ENCODE assay signal across 9 mouse cellular contexts in genomic region chr12:55385931-55386330, GRCm38 (mm10). TPM values are rescaled to one million over a fixed set of nuclear protein-coding genes. Genes with fewer than 3 reads are reported as not detected.
A peak's percentile ranks its signal among the peaks of the same experiment; 100 is the strongest.
DNase-seq lines count a peak whose midpoint lies in the region; ATAC-seq and TF ChIP-seq lines count a peak whose summit lies in the region.
"Had no signal": no experiment of that assay in that cellular context is flagged by ENCODE, and none has a peak within 500 bp of the region (broad histone marks: within the 10 kb centered on the region; RNA-seq: fewer than 3 reads in every experiment).

No protein-coding gene starts in this region.

- intact Hi-C loops in left cerebral cortex, adult 2 months (cut with DNase I) = loop anchor here (2.0 kb wide), 1 partner anchor 61 kb away; no protein-coding TSS in a partner anchor
- intact Hi-C loops in left cerebral cortex, postnatal 4 days (cut with DNase I) = no loop called here

- H3K27me3 ChIP-seq in cerebellum, adult 2 months (ENCODE audit: control insufficient read depth, insufficient read depth, low read length) = no peaks in the 10 kb centered on the region
- H3K27me3 ChIP-seq in liver, embryonic 12.5 days (replicated peaks) = no peaks in the 10 kb centered on the region
- H3K27me3 ChIP-seq: stomach, embryonic 15.5 days had no signal

- H3K4me1 ChIP-seq in cerebellum, adult 2 months (ENCODE audit: control insufficient read depth, insufficient read depth, low read length) = no peaks in the 10 kb centered on the region
- no peaks in the 10 kb centered on the region for H3K4me1 ChIP-seq in cortical plate, adult 2 months (ENCODE audit: control insufficient read depth, insufficient read depth, low read length)
- peaks cover 25% of the 10 kb centered on the region for H3K4me1 ChIP-seq in liver, embryonic 12.5 days

- WGBS in cerebellum, adult 2 months = 42% methylated on average over 6 of the region's 6 CpGs
- WGBS in liver, embryonic 12.5 days (ENCODE audit: insufficient replicate concordance) = 69% methylated on average over 6 of the region's 6 CpGs

- no peak overlapping the region for H3K4me2 ChIP-seq in liver, embryonic 12.5 days
- H3K4me2 ChIP-seq: stomach, embryonic 15.5 days had no signal

- H3K9me3 ChIP-seq in liver, embryonic 12.5 days (replicated peaks) = no peaks in the 10 kb centered on the region
- H3K9me3 ChIP-seq: stomach, embryonic 15.5 days had no signal

- TF ChIP-seq CTCF in cerebellum, adult 2 months (IDR thresholded peaks at IDR 0.05; ENCODE audit: borderline replicate concordance, insufficient read depth, low read depth, low read length) = no peak
- no peak for TF ChIP-seq CTCF in left cerebral cortex, adult 2 months (IDR thresholded peaks at IDR 0.05)
- TF ChIP-seq CTCF in cortical plate, adult 2 months (IDR thresholded peaks at IDR 0.05; ENCODE audit: extremely low read depth, insufficient read depth, low read length) = no peak

- ATAC-seq in erythroid progenitor cell, adult 5-6 weeks (replicated peaks; ENCODE audit: low FRiP score, poor library complexity, severe bottlenecking) = no peak
- ATAC-seq in liver, embryonic 12.5 days = no peak

- peak in 1 of 2 experiments; percentile 18 for DNase-seq in cerebellum, adult 2 months
- DNase-seq in cerebellum, postnatal 25 days = no peak
- no peak for DNase-seq in left cerebral cortex, adult 2 months (ENCODE audit: extremely low spot score in 1 of 2, low spot score in 2 of 2)
- no peak for DNase-seq in left cerebral cortex, postnatal 4 days
- peak; percentile 44 for DNase-seq in lung, postnatal 25 days (ENCODE audit: low spot score)

- H3K36me3 ChIP-seq in liver, embryonic 12.5 days = no peaks in the 10 kb centered on the region
- H3K36me3 ChIP-seq: stomach, embryonic 15.5 days had no signal

- TF ChIP-seq POLR2A in cerebellum, adult 2 months (IDR thresholded peaks at IDR 0.05; ENCODE audit: borderline replicate concordance, insufficient read depth, low read length) = no peak
- TF ChIP-seq POLR2A in cortical plate, adult 2 months (IDR thresholded peaks at IDR 0.05; ENCODE audit: extremely low read depth, insufficient read depth, low read length) = no peak

- peak overlapping the region; percentile 67; the same call in 1 of the 2 replicates for H3K27ac ChIP-seq in cerebellum, adult 2 months (ENCODE audit: insufficient read depth, low read length)
- peak overlapping the region; percentile 66 for H3K27ac ChIP-seq in left cerebral cortex, adult 2 months
- peak overlapping the region; percentile 56 for H3K27ac ChIP-seq in cortical plate, adult 2 months (ENCODE audit: insufficient read depth, low read length)
- H3K27ac ChIP-seq in liver, embryonic 12.5 days = no peak overlapping the region
- H3K27ac ChIP-seq: stomach, embryonic 15.5 days had no signal

- no peak overlapping the region for H3K4me3 ChIP-seq in cerebellum, adult 2 months (replicated peaks; ENCODE audit: insufficient read depth, low read depth, low read length)
- no peak overlapping the region for H3K4me3 ChIP-seq in left cerebral cortex, adult 2 months
- no peak overlapping the region for H3K4me3 ChIP-seq in cortical plate, adult 2 months (ENCODE audit: insufficient read depth, low read length)
- H3K4me3 ChIP-seq in liver, embryonic 12.5 days = no peak overlapping the region
- H3K4me3 ChIP-seq: stomach, embryonic 15.5 days had no signal

- no peak overlapping the region for H3K9ac ChIP-seq in liver, embryonic 12.5 days
- H3K9ac ChIP-seq: stomach, embryonic 15.5 days had no signal

RNA-seq across cellular contexts. Expression of gene Psma6, which starts 1.9 kb away (rescaled TPM):
- polyA plus RNA-seq in cerebellum, adult 2 months (2012; rRNA removed) = 147 TPM in 2 replicates
- 100 to 1,000 TPM; 120 to 136 TPM for total RNA-seq in left cerebral cortex, adult 2 months (2021)
- 100 to 1,000 TPM; 173 to 183 TPM for total RNA-seq in left cerebral cortex, postnatal 4 days (2021)
- polyA plus RNA-seq in cortical plate, adult 2 months (2012; rRNA removed) = 127 and 129 TPM in 2 replicates
- 104 and 111 TPM in 2 replicates for total RNA-seq in erythroid progenitor cell, adult 5-6 weeks (2015; ENCODE audit: low replicate concordance)
- 66.7 and 125 TPM in 2 replicates for total RNA-seq in erythroid progenitor cell, adult 5-6 weeks (2017; ENCODE audit: low replicate concordance)
- polyA plus RNA-seq in liver, embryonic 12.5 days (2016; fragmentation: Nextera tagmentation; extraction: Ambion mirVana) = 282 and 290 TPM in 2 replicates
